Mouse (Mus musculus) intestine, embryonic 15.5 days (tissue): ENCODE measurements at regions not wholly inside any gene's neighbourhood (a gene's known extent, or its start where the extent isn't known, plus 50 kb on each side); places are given as distances from the start of the nearest gene placed in this dataset.
A peak's percentile ranks its signal among the peaks of the same experiment; 100 is the strongest.

ENCODE experiments used
- ATAC-seq: fragments of 200-750 bp; cut with Nextera tagmentation; 2 replicates; pipeline ENCODE4 v1.8.0; 2017; ENCODE audit warnings: moderate TSS enrichment, moderate library complexity
- H3K27ac ChIP-seq: fragments of 300-500 bp; sonication (generic); 2 replicates; pipeline ENCODE4 v1.5.1; 2015; ENCODE audit warnings: mild to moderate bottlenecking, inconsistent platforms
- H3K27me3 ChIP-seq: fragments of 300-500 bp; sonication (generic); replicated peaks from 2 replicates; pipeline ENCODE4 v1.6.1; 2015; ENCODE audit warnings: inconsistent platforms
- H3K36me3 ChIP-seq: fragments of 300-500 bp; sonication (generic); 2 replicates; pipeline ENCODE4 v1.6.1; 2015; ENCODE audit warnings: inconsistent platforms
- H3K4me1 ChIP-seq: fragments of 300-500 bp; sonication (generic); replicated peaks from 2 replicates; pipeline ENCODE4 v1.6.1; 2015; ENCODE audit warnings: inconsistent platforms
- H3K4me2 ChIP-seq: fragments of 300-500 bp; sonication (generic); replicated peaks from 2 replicates; pipeline ENCODE4 v1.6.1; 2015; ENCODE audit warnings: mild to moderate bottlenecking, inconsistent platforms
- H3K4me3 ChIP-seq: fragments of 300-500 bp; sonication (generic); replicated peaks from 2 replicates; pipeline ENCODE4 v1.5.1; 2015; ENCODE audit warnings: inconsistent platforms
- H3K9ac ChIP-seq: fragments of 300-500 bp; sonication (generic); 2 replicates; pipeline ENCODE4 v1.6.1; 2015; ENCODE audit warnings: inconsistent platforms
- H3K9me3 ChIP-seq: fragments of 300-500 bp; sonication (generic); 2 replicates; pipeline ENCODE4 v1.6.1; 2016; ENCODE audit warnings: inconsistent platforms
- WGBS: fragments of 180-500 bp; shearing (Covaris S2); methylation state at CpG from one replicate; pipeline ENCODE4 v1.1.7; 2015; 5-methylcytosine and 5-hydroxymethylcytosine counted together

DNA sequence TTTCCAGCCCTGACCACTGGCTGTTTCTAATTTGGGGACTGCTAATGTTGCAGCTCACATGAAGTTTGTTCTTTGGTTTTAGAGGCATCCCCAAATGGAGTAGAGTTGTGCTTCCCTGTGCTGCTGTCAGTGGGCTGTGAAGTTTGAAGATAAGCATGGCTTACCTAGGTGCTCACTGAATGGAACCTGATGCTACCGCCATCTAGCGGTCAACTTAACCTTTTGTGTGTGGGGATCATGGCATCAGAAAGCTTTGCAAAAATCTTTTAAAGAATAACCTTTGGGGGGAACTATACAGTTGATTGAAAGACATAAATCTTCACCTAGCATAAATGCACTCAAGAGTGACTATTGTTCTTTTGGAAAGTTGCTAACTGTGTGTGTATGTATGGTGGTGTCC, 382.8 kb upstream of the Trpc7 start:
- no peak overlapping the region for H3K4me3 ChIP-seq
- WGBS, result 8% methylated on average over 2 of the region's 2 CpGs

DNA sequence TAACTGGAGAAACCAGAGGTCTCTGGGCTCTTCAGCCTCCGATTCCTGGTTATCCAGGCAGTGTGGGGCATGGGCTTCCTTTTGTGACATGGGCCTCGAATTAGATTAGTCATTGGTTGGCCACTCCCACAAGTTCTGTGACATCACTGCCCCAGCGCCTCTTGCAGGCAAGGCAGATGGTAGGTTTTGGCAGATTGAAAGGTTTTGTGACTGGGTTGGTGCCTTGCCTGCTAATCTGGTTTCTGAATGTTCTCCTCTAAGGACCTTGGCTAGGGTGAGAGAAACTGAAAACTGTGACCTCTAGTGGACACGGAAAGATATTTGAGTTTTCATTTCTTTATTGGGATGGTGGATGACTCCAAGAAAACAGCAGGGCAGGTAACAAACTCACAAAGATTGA, 381.3 kb upstream of the Trpc7 start:
- H3K9ac ChIP-seq, result no peak overlapping the region
- 0 out of 2 replicates have a peak, but pooled peaks cover 1% of the 10 kb centered on the region for H3K4me1 ChIP-seq
- no peaks in the 10 kb centered on the region for H3K36me3 ChIP-seq
- H3K9me3 ChIP-seq, result no peaks in the 10 kb centered on the region
- no peak overlapping the region for H3K4me3 ChIP-seq
- 44% methylated on average over 4 of the region's 4 CpGs for WGBS
- no peak overlapping the region for H3K4me2 ChIP-seq
- no peak overlapping the region for H3K27ac ChIP-seq
- no peak for ATAC-seq
- no peaks in the 10 kb centered on the region for H3K27me3 ChIP-seq

More for the DNA sequence above, 382.8 kb upstream of the Trpc7 start:
- no peak overlapping the region for H3K4me2 ChIP-seq
- 0 out of 2 replicates have a peak, but pooled peaks cover 3% of the 10 kb centered on the region for H3K4me1 ChIP-seq
- no peak overlapping the region for H3K27ac ChIP-seq
- H3K36me3 ChIP-seq, result no peaks in the 10 kb centered on the region
- H3K9me3 ChIP-seq, result no peaks in the 10 kb centered on the region
- H3K9ac ChIP-seq, result no peak overlapping the region
- ATAC-seq, result no peak
- H3K27me3 ChIP-seq, result no peaks in the 10 kb centered on the region

DNA sequence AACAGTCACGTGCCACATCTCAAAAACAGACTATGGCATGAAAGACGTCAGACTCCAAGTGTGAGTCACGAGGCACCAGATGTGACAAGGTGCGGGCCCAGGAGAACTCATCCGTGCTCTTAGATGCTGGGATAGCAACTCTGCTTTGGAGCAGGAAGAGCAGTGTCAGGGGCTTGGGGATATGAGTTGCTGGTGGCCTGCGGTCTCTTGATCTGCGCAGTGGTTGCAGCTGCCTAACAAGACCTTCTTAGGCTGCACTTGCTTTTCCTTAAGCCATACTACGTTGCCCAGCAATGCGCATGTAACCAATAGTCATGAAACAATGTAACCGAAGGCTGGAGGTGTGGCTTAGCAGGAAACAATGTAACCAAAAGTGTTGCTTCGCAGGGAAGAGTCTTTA, 380.1 kb upstream of the Trpc7 start:
- H3K4me2 ChIP-seq, result no peak overlapping the region
- H3K27ac ChIP-seq, result no peak overlapping the region
- no peaks in the 10 kb centered on the region for H3K4me1 ChIP-seq
- H3K36me3 ChIP-seq, result no peaks in the 10 kb centered on the region
- H3K9me3 ChIP-seq, result no peaks in the 10 kb centered on the region
- no peak overlapping the region for H3K9ac ChIP-seq
- no peak for ATAC-seq
- no peak overlapping the region for H3K4me3 ChIP-seq
- WGBS, result 83% methylated on average over 11 of the region's 11 CpGs
- H3K27me3 ChIP-seq, result no peaks in the 10 kb centered on the region

DNA sequence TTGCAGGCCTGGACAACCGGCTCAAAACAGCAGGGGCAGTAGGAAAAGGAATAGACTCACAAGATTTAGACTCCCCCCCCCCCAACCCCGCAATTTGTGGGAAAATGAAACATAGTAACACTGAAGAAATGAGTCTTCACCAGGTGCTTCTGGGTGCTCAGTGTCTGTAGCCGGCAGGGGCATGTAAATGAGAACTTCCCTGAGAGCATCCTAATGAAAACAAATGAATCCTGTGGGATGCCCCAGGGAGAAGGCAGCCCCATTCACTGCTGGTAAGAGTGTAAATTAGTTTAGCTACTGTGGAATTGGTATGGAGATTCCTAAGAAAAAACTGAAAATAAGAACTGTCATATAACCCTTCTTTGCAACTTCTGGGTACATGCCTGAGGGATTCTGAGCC, 377.8 kb upstream of the Trpc7 start:
- H3K4me1 ChIP-seq, result no peaks in the 10 kb centered on the region
- no peaks in the 10 kb centered on the region for H3K27me3 ChIP-seq
- H3K27ac ChIP-seq, result no peak overlapping the region
- no peak for ATAC-seq
- H3K4me3 ChIP-seq, result no peak overlapping the region
- H3K9ac ChIP-seq, result no peak overlapping the region
- H3K9me3 ChIP-seq, result no peaks in the 10 kb centered on the region
- 38% methylated on average over 3 of the region's 3 CpGs for WGBS
- no peaks in the 10 kb centered on the region for H3K36me3 ChIP-seq
- H3K4me2 ChIP-seq, result no peak overlapping the region

DNA sequence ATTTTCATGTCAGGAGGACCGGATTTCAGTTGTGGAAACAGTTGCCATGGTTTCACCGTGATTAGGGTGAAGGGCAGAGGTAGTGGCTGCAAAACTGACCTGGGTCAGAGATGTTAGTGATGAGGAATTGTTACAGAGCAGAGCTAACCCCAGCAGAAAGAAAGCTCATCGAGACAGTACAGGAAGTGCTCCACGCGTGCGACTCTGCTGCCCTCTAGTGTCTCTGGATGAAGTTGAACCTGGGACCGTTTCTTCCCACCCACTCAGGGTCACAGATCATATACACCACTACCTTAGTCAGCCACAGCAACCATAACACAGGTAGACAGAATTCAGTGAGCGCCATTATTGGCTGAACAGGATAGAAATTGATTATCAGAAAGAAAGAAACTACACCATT, 373.8 kb upstream of the Trpc7 start:
- H3K4me2 ChIP-seq, result no peak overlapping the region
- 11% methylated on average over 8 of the region's 8 CpGs for WGBS
- no peaks in the 10 kb centered on the region for H3K9me3 ChIP-seq
- no peaks in the 10 kb centered on the region for H3K4me1 ChIP-seq
- H3K36me3 ChIP-seq, result no peaks in the 10 kb centered on the region
- no peak overlapping the region for H3K9ac ChIP-seq
- no peaks in the 10 kb centered on the region for H3K27me3 ChIP-seq
- ATAC-seq, result peak; percentile 49
- H3K4me3 ChIP-seq, result no peak overlapping the region
- H3K27ac ChIP-seq, result no peak overlapping the region

DNA sequence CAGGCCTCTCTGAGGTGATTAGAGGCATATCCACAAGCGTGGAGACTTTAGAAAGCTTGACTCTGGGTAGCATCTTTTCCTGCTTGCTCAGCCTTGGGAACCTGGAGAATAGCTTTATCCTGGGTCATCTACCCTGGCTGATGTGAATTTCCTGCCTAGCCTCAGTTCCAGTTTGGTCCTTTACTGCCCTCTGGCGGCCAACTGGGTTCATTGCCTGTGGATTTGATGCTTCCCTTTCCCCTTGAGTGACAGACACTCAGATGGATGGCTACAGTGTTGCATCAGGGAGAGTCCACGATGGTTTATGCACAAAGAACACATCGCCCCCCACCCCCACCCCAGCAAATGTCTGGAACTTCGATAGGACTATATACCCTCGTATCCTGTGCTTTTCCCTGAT, 364.1 kb upstream of the Trpc7 start:
- 0 out of 2 replicates have a peak, but pooled peaks have one; percentile 17 for ATAC-seq
- no peak overlapping the region for H3K4me2 ChIP-seq
- H3K27me3 ChIP-seq, result no peaks in the 10 kb centered on the region
- no peaks in the 10 kb centered on the region for H3K4me1 ChIP-seq
- no peaks in the 10 kb centered on the region for H3K36me3 ChIP-seq
- no peak overlapping the region for H3K4me3 ChIP-seq
- H3K9ac ChIP-seq, result no peak overlapping the region
- no peaks in the 10 kb centered on the region for H3K9me3 ChIP-seq
- 7% methylated on average over 6 of the region's 6 CpGs for WGBS
- H3K27ac ChIP-seq, result no peak overlapping the region

DNA sequence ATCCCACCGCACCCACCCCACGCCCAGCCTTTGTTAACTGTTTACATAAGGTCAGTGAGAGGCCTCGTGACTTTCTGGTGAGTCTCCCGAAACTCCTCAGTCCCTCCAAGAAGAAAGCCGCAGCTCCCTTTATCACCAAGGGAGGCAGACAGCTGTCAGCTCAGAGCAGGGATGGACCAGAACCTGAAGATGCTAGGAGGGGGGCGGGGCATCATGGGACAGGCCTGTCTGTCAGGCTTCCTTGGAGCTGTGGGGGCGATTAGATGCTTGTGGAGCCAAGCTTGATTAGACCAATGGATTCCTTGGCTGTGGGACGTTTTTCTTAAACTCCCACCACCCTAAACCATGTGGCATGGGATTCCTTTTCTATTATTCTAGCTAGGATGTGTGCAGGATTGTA, 363.7 kb upstream of the Trpc7 start:
- no peak for ATAC-seq

DNA sequence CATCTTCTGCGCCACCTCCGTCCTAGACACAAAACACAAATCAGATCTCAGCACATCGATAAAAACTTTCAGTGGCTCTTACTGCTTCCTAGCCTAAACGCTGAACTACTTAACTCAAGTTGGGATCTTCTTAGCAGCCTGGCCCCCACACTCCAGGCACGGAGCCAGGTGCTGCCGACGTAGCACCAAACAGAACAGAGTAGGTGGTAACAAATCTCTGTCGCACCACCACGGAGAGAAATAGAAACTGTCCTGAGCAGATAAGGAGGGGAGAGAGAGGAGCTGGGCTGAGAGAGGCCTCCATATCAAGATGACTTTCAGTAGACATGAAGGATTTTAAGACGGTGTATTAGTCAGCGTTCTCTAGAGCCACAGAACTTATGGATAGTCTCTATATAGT, 360.1 kb upstream of the Trpc7 start:
- Histone ChIP-seq H3K9me3 (no peaks in the 10 kb centered on the region), H3K27ac (no peak overlapping the region), H3K9ac (no peak overlapping the region), H3K4me2 (no peak overlapping the region), H3K36me3 (no peaks in the 10 kb centered on the region), H3K4me1 (no peaks in the 10 kb centered on the region), H3K4me3 (no peak overlapping the region), H3K27me3 (no peaks in the 10 kb centered on the region)
- 73% methylated on average over 11 of the region's 11 CpGs for WGBS
- no peak for ATAC-seq

More for the DNA sequence above, 363.7 kb upstream of the Trpc7 start:
- Histone ChIP-seq H3K36me3 (no peaks in the 10 kb centered on the region), H3K27me3 (no peaks in the 10 kb centered on the region), H3K4me2 (no peak overlapping the region), H3K9ac (no peak overlapping the region), H3K4me3 (no peak overlapping the region), H3K4me1 (no peaks in the 10 kb centered on the region), H3K27ac (no peak overlapping the region), H3K9me3 (no peaks in the 10 kb centered on the region)
- WGBS, result 50% methylated on average over 8 of the region's 8 CpGs

DNA sequence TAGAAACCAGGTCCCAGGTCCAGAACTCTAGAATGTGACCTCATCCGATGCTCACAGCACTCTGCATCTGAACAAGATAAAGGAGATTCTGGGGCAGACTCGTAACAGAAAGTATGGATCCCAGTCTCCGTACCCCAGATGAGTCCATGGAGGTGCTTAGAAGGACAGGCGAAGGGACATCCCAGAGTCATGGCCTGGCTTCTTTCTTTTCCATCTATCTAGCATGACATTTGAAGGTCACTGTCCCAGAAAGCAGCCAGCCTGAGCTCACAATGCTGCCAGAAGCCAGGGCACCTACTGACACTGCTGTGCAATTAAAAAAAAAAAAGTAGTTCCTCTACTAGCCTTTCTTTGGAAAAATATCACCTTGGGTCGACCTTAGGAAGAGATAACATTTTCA, 354.1 kb upstream of the Trpc7 start:
- 81% methylated on average over 5 of the region's 5 CpGs for WGBS

DNA sequence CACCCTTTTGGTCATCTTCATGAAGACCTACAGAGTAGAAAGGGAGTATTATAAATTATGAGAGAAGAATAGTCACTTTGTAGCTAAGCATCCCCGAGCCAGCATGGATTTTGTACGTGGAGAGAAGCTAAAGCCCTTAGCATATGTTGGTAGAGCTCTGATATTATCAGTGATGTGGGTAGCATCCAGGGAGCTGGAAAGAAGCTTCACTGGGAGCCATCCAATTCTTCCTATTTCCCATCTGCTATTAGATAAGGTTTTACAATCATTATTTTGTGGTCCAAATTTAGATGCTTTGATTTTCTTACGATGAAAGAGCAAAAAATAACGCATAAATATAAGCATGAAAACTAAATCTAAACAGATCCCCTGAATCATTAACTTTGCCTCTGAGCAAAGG, 353.6 kb upstream of the Trpc7 start:
- no peaks in the 10 kb centered on the region for H3K27me3 ChIP-seq
- no peaks in the 10 kb centered on the region for H3K36me3 ChIP-seq
- no peak overlapping the region for H3K9ac ChIP-seq
- no peak overlapping the region for H3K4me3 ChIP-seq
- no peak overlapping the region for H3K27ac ChIP-seq
- H3K9me3 ChIP-seq, result no peaks in the 10 kb centered on the region
- 0 out of 2 replicates have a peak, but pooled peaks cover 3% of the 10 kb centered on the region for H3K4me1 ChIP-seq
- ATAC-seq, result no peak
- 85% methylated on average over 4 of the region's 4 CpGs for WGBS
- H3K4me2 ChIP-seq, result no peak overlapping the region

More for the DNA sequence above, 354.1 kb upstream of the Trpc7 start:
- Histone ChIP-seq H3K27ac (no peak overlapping the region), H3K4me1 (0 out of 2 replicates have a peak, but pooled peaks cover 3% of the 10 kb centered on the region), H3K36me3 (no peaks in the 10 kb centered on the region), H3K27me3 (no peaks in the 10 kb centered on the region), H3K9ac (no peak overlapping the region), H3K4me2 (no peak overlapping the region), H3K4me3 (no peak overlapping the region), H3K9me3 (no peaks in the 10 kb centered on the region)
- no peak for ATAC-seq

DNA sequence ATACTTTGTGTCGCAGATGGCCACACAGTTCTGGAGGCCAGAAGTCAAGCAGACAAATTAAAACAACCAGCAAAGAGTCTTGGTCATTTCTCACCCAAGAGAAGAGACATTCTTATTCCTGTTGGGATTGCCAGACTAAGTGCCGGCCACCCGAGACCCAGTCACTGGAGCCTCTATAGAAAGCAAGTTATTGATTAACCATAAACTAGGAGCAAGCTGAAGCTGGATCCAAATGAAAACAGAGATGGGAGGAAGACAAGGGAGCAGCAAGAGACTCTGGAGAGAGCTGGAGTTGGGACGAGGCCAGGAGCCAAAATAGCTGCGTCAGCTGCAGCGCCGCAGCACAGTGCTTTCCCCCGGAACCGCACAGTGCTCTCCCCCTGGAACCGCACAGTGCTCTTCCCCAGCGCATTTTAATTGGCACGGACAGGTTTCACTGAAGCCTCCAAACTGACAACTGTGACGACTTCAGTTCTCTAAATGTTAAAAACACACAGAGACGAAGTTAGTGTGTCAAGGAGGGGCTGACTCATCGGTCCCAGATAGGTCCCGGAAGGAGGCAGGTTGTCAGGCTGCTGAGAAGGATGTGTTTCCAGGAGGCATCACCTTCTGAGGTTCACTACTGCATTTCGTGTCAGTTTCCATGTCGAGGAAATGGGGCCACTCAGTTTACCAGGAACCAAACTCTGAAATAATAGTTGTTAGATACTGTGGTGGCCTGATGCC, 350.6 kb upstream of the Trpc7 start:
- Histone ChIP-seq H3K27me3 (no peaks in the 10 kb centered on the region), H3K4me2 (peak overlapping the region; percentile 23; the same call in 1 of the 2 replicates), H3K36me3 (no peaks in the 10 kb centered on the region), H3K4me1 (0 out of 2 replicates have a peak, but pooled peaks cover 3% of the 10 kb centered on the region), H3K9ac (no peak overlapping the region), H3K4me3 (no peak overlapping the region), H3K9me3 (no peaks in the 10 kb centered on the region), H3K27ac (no peak overlapping the region)
- 56% methylated on average over 18 of the region's 18 CpGs for WGBS
- ATAC-seq, result no peak

DNA sequence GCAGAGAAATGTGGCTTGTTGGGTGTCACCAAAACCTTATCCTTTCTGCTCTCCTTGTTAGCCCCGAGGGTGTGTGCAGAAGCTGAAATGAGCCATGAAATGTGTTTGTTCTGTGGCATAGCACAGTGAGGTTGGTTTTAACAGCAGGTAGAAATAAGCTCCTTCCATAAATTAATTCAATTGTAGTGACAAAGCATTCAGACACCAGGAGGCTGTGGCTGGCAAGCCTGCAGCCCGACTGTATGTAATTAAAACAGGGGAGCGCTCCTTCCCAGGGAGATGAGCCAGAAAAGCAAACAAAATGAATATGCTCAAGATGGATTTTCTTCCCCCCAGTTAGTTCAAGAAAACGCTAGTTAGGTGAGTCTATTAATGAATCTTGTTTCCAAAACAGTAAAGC, 341.1 kb upstream of the Trpc7 start:
- Histone ChIP-seq H3K36me3 (no peaks in the 10 kb centered on the region), H3K4me3 (no peak overlapping the region), H3K27me3 (no peaks in the 10 kb centered on the region), H3K4me1 (peaks cover 3% of the 10 kb centered on the region), H3K27ac (no peak overlapping the region), H3K9me3 (no peaks in the 10 kb centered on the region), H3K4me2 (no peak overlapping the region), H3K9ac (no peak overlapping the region)
- WGBS, result 18% methylated on average over 4 of the region's 4 CpGs
- ATAC-seq, result no peak

DNA sequence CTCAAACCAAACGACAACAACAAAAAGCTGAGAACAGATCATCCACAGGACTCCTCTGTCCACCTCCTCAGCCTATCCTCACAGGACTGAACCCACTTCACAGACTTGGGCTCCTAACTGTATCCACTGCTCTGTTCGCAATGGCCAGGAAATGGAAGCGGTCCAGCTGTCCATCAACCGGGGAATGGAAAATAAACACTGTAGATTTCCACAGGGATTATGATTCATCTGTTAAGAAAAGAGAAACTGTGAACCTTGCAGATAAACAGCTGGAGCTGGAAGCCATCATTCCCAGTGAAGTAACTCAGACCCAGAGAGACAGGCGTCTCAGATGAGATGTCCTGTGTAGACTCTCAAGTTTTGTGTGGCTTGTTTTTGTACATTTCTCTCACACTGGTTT, 340.4 kb upstream of the Trpc7 start:
- no peaks in the 10 kb centered on the region for H3K27me3 ChIP-seq
- WGBS, result 55% methylated on average over 5 of the region's 5 CpGs
- no peak overlapping the region for H3K4me3 ChIP-seq
- no peaks in the 10 kb centered on the region for H3K36me3 ChIP-seq
- H3K9ac ChIP-seq, result no peak overlapping the region
- no peak overlapping the region for H3K4me2 ChIP-seq
- ATAC-seq, result no peak
- no peak overlapping the region for H3K27ac ChIP-seq
- peaks cover 3% of the 10 kb centered on the region for H3K4me1 ChIP-seq
- no peaks in the 10 kb centered on the region for H3K9me3 ChIP-seq
